Mouse (Mus musculus): ENCODE data around the gene Mical3. TPM values are rescaled to one million over a fixed set of nuclear protein-coding genes. Genes with fewer than 3 reads are reported as not detected.

Mical3 gene
- 8.2 and 8.6 TPM in 2 replicates for polyA plus RNA-seq (2021; fragmentation: Nextera tagmentation)
- long read RNA-seq, experiment 1, partial matches to known transcripts = 5 of 13 reads
- long read RNA-seq, experiment 1, other reads (novel, unspliced or antisense) = 8 of 13 reads
- long read RNA-seq, experiment 2, partial matches to known transcripts = 15 of 74 reads
- long read RNA-seq, experiment 2, other reads (novel, unspliced or antisense) = 59 of 74 reads

DNA sequence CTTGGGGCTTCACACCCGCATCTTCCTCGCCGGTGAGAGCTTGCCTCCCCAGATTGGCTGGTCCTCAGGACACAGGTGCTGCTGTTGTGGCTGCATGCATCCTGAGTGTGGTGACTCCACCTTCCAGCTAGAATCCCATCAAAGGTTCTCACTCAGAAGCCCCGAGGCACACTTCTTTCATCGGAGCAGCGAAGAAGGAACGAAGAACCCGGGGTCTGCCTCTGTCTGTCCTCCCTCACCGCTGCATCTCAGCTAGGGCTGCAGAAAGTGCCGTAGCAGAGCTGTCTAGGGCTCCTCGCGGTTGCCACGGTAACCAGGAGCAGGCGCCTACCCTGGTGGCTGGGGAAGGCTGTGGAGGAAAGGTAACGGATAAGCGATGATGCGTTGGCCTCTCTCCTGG is at the start of gene Mical3:
TSS of gene Mical3 (minus strand) at position 227 of the 400 bp plus-strand sequence.

DNA sequence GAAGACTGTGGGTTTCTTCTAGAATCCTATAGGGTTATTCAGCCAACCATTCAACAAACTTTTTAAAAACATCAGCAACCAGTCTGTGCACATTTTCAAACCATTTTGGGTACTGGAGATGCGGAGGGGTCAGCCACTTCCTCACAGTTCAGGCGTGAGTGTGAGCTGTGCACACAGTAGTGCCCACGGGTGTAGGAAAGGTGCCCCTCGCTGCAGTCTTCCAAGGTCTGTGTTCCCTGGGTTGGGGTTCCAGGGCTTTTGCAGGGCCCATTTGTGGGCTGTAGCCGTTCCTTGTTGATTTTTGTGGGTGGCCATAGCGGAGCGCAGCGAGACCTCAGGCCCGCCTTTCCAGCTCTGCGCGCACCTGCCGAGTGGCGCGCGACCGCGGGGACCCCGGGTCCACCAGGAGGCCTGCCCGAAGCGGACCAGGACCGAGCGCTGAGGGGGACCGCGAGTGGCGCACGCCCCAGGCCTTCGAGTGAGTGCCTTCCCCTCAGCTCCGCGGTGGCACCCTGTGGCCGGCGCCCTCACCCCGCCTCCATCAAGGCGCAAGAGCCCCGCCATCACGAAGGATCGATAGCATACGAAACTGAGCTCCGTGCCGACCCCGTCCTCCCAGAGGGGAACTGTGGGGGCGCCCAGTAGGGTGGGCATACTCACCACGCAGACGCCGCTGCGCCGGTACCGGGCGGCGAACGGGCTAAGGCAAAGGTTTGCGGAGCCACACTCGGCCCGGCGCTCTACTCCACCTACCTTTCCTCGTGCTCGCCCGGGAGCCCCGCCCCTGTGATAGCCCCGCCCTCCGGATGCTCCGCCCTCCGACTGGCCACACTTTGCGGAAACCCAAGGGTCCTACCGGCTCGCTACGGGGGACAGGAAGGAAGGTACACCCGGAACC is 214.5 kb downstream of the Mical3 start, which contains the start of gene Bid:
TSS of gene Bid (minus strand) at position 780 of the 898 bp plus-strand sequence.

Other genes starting within 250 kb of the Mical3 start
- gene Bid, start 214.1 kb downstream of the Mical3 start, polyA plus RNA-seq (2021; fragmentation: Nextera tagmentation) = 9.9 and 11.2 TPM in 2 replicates
- 1.3 and 1.5 TPM in 2 replicates for gene Pex26, start 52.7 kb upstream of the Mical3 start, polyA plus RNA-seq (2021; fragmentation: Nextera tagmentation)
- gene Tuba8, start 79.7 kb upstream of the Mical3 start, polyA plus RNA-seq (2021; fragmentation: Nextera tagmentation) = 11.3 and 11.7 TPM in 2 replicates
- gene Usp18, start 114.9 kb upstream of the Mical3 start, polyA plus RNA-seq (2021; fragmentation: Nextera tagmentation) = 2.2 and 3.8 TPM in 2 replicates
- 8.0 and 18.8 TPM in 2 replicates for gene Slc6a13, start 169.2 kb upstream of the Mical3 start, polyA plus RNA-seq (2021; fragmentation: Nextera tagmentation)
- 0.23 and 0.84 TPM in 2 replicates for gene Slc6a12, start 212.1 kb upstream of the Mical3 start, polyA plus RNA-seq (2021; fragmentation: Nextera tagmentation)